ENCODE assay signal across 8 mouse cellular contexts in the genomic region with DNA sequence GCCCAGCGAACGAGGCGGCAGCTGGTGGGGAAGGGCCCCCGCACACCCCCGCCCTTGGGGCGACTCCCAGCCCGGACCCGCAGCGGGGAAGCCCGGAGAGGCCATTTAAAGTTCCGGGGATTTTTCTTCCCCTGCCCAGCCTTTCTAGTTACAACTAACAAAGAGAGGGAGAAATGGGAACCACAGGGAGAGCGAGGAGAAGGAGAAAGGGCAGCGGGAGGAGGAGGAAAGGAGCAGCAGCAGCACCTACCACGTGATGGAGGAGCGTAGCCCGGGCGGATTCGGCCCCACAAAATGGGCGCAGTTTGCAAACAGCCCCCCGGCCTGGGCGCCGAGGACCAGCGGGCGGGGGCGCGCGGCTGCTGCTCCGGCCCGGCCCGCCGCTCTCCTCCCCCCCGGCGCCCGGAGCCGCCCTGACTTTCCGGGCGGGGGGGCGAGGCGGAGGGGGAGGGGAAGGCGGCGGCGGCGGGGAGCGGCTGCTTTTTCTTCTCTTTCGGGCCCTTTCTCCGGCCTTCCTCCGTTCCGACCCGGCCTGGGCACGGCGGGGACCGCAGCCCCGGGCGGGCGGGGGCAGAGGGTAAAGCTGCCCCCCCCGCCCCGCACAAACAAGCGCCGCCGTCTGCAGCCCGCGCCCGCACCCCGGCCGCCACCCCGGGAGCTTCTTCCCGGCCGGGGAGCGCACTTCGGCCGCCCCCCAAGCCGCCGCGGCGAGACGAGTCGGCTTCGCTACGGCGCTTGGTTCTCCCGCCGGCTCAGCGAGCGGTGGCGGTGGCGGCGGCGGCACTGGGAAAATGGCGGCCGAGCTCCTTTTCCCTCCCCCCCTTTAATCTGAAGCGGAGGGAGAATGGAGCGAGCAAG. TPM values are rescaled to one million over a fixed set of nuclear protein-coding genes. Genes with fewer than 3 reads are reported as not detected.
DNase-seq lines count a peak whose midpoint lies in the region; ATAC-seq and TF ChIP-seq lines count a peak whose summit lies in the region.

No protein-coding gene starts in this region.

- CTCF ChIA-PET in Patski (lab: Charles Lee), result interaction anchor here (0.6 to 5.0 kb wide), 4 partner anchors 14 to 111 kb away, joined by 3 to 38 read pairs (median 4); no protein-coding TSS in a partner anchor

- no peaks in the 10 kb centered on the region for H3K27me3 ChIP-seq in Patski
- H3K27me3 ChIP-seq in hindbrain, embryonic 15.5 days, result no peaks in the 10 kb centered on the region

- peak overlapping the region; percentile 99 for H3K9ac ChIP-seq in hindbrain, embryonic 15.5 days

- TF ChIP-seq CTCF in Patski (IDR thresholded peaks at IDR 0.05), result no peak

- peak overlapping the region; percentile 81 for H3K4me2 ChIP-seq in hindbrain, embryonic 15.5 days

- in situ Hi-C loops in Patski (cut with MboI; ENCODE audit: low pct_unique_long_range_greater_than_20kb), result no loop called here

- peak; percentile 24 for ATAC-seq in Patski
- ATAC-seq in hindbrain, embryonic 15.5 days (ENCODE audit: low FRiP score, low read depth), result peak; percentile 67

- no peaks in the 10 kb centered on the region for H3K36me3 ChIP-seq in hindbrain, embryonic 15.5 days

- H3K4me3 ChIP-seq in hindbrain, embryonic 15.5 days, result peak overlapping the region; percentile 87

- H3K9me3 ChIP-seq in hindbrain, embryonic 15.5 days, result no peaks in the 10 kb centered on the region

- peaks cover 29% of the 10 kb centered on the region for H3K4me1 ChIP-seq in hindbrain, embryonic 15.5 days (replicated peaks)

- H3K27ac ChIP-seq in hindbrain, embryonic 15.5 days (replicated peaks), result peak overlapping the region; percentile 100

- WGBS in hindbrain, embryonic 15.5 days, result 0% methylated on average over 40 of the region's 92 CpGs

- POLR2A ChIA-PET in Patski (lab: Charles Lee), result interaction anchor here (0.9 to 1.6 kb wide), 3 partner anchors 15 to 97 kb away, joined by 3 to 4 read pairs (median 3); no protein-coding TSS in a partner anchor

- DNase-seq in Patski (ENCODE audit: low read depth, low spot score), result no peak
- peak; percentile 68 to 78 for DNase-seq in cerebellum, postnatal 36 days
- peak; percentile 72 to 73 for DNase-seq in frontal cortex, postnatal 36 days (ENCODE audit: low spot score in 2 of 2)
- DNase-seq in left cerebral cortex, adult 11 months (ENCODE audit: low spot score), result peak; percentile 76
- peak; percentile 81 for DNase-seq in lung, postnatal 36 days
- DNase-seq in retina, postnatal 1 day, result peak; percentile 95
- DNase-seq in thymus, postnatal 4 days, result peak; percentile 77

RNA-seq across cellular contexts. Expression of a gene that starts 27.0 kb away (rescaled TPM):
- polyA plus RNA-seq in Patski (2021), result 52.2 TPM
- 26.0 and 29.0 TPM in 2 replicates for polyA plus RNA-seq in hindbrain, embryonic 15.5 days (2015; fragmentation: Nextera tagmentation; extraction: Ambion mirVana)
